In the genomic region with DNA sequence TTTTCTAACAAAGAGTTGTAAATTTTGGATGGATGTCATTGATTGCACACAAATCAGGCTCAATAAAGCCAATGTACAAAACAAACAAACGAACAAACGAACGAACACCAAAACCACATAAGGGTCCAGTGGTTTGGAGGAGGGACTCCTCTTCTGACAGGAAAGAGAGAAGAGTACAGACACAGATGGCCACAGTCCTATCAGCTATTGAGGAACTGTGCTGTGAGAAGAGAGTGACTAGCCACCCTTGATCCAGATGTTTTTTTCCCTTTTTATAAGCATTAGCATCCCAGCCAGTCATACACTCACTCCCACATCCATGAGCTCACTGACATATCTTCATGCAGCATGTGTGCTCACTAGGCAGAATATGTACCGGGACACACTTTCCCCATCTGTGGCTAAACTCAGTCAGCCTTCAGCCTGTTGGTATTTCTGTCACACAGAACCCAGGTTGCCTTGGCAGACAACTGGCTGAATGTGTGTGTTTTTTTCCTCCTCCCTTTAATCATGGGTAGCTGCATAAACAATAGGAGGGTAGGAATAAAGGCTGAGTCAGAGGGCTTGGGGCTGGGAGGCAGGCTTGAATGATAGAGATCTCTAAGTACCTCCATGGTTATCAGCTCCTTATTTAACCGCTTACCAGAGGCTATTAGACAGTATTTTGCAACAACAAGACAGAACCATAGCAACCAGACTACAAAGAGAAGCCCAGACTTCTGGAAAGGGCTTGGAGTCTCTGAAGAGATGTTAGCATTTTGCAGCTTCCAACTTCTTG, we compare ENCODE assay signal across 11 mouse cellular contexts.
A peak's percentile ranks its signal among the peaks of the same experiment; 100 is the strongest.
DNase-seq lines count a peak whose midpoint lies in the region; TF ChIP-seq lines count a peak whose summit lies in the region.
"Had no signal": no experiment of that assay in that cellular context is flagged by ENCODE, and none has a peak within 500 bp of the region (broad histone marks: within the 10 kb centered on the region; RNA-seq: fewer than 3 reads in every experiment).

No protein-coding gene starts in this region.

- peak overlapping the region; percentile 78 for H3K27ac ChIP-seq in gastrocnemius, adult 2 months
- H3K27ac ChIP-seq: liver, embryonic 14.5 days had no signal

- no peak for TF ChIP-seq CTCF in gastrocnemius, adult 2 months (IDR thresholded peaks at IDR 0.05)

- H3K4me3 ChIP-seq in gastrocnemius, adult 2 months: peak overlapping the region; percentile 15; the same call in 1 of the 2 replicates

- intact Hi-C loops in gastrocnemius, adult 2 months (cut with DNase I): no loop called here
- intact Hi-C loops in left cerebral cortex, postnatal 25 days (cut with DNase I): no loop called here

- DNase-seq in gastrocnemius, adult 2 months: peak; percentile 14
- no peak for DNase-seq in gastrocnemius, postnatal 25 days
- DNase-seq in urinary bladder, postnatal 36 days (ENCODE audit: low spot score in 2 of 2): peak; percentile 13 to 14
- DNase-seq in urinary bladder, postnatal 4 days (ENCODE audit: low spot score in 2 of 2): no peak
- peak; percentile 4 for DNase-seq in lung, postnatal 10 days
- no peak for DNase-seq in left cerebral cortex, postnatal 25 days (ENCODE audit: low spot score in 2 of 2)
- no peak for DNase-seq in kidney, adult 8-10 months
- no peak for DNase-seq in kidney, postnatal 25 days
- DNase-seq: cerebellum, adult 2 months; spleen, adult 18-20 months had no signal

Comparison
In these comparisons a context has a peak if more than half of its experiments do, and no peak if none do; other contexts are left out.
1. DNase-seq: peak in gastrocnemius, adult 2 months (single experiment), urinary bladder, postnatal 36 days (2 of 2) and lung, postnatal 10 days (single experiment); none in gastrocnemius, postnatal 25 days (single experiment), urinary bladder, postnatal 4 days (0 of 2), left cerebral cortex, postnatal 25 days (0 of 2), kidney, adult 8-10 months (0 of 2) and kidney, postnatal 25 days (0 of 2).